Mouse (Mus musculus): ENCODE measurements at regions not wholly inside any gene's neighbourhood (a gene's known extent, or its start where the extent isn't known, plus 50 kb on each side); places are given as distances from the start of the nearest gene placed in this dataset.
A peak's percentile ranks its signal among the peaks of the same experiment; 100 is the strongest.
"Not testable (repeated sequence)": the region's sequence is repeated elsewhere in the genome, so short reads cannot be mapped to it uniquely, and the experiment has no call there.

- H3K9me3 ChIP-seq (ENCODE audit: control insufficient read depth, low read length), result no peaks in the 10 kb centered on the region
- no peak overlapping the region for H3K9ac ChIP-seq (ENCODE audit: low read length)
- no peaks in the 10 kb centered on the region for H3K36me3 ChIP-seq (ENCODE audit: control insufficient read depth, insufficient read depth, low read length)
- DNase-seq (ENCODE audit: low spot score), result peak; percentile 91
- TF ChIP-seq CTCF (IDR thresholded peaks at IDR 0.05; ENCODE audit: low read depth) (peak; percentile 71), EP300 (optimal IDR thresholded peaks at IDR 0.05) (peak; percentile 49)
- H3K4me3 ChIP-seq (ENCODE audit: low read depth, low read length), result no peak overlapping the region
- H3K4me1 ChIP-seq (replicated peaks; ENCODE audit: control insufficient read depth, insufficient read depth), result no peaks in the 10 kb centered on the region
- peak overlapping the region; percentile 63 for H3K27ac ChIP-seq (replicated peaks)
- H3K4me2 ChIP-seq (replicated peaks; ENCODE audit: low read depth), result peak overlapping the region; percentile 35
- WGBS, result 16% methylated on average over 12 of the region's 12 CpGs
- H3K27me3 ChIP-seq (ENCODE audit: control insufficient read depth, insufficient read depth, low read length), result no peaks in the 10 kb centered on the region
- peak; percentile 100 for ATAC-seq (ENCODE audit: low FRiP score, low TSS enrichment)
These were observed 162.4 kb upstream of the Akr1e1 start for GRCm38 (mm10) chr13:4771120-4772075.

GRCm38 (mm10) chr13:4759965-4760364, 151.0 kb upstream of the Akr1e1 start:
- no peaks in the 10 kb centered on the region for H3K36me3 ChIP-seq (ENCODE audit: control insufficient read depth, insufficient read depth, low read length)
- 63% methylated on average over 3 of the region's 3 CpGs for WGBS
- H3K4me2 ChIP-seq (replicated peaks; ENCODE audit: low read depth), result no peak overlapping the region
- no peaks in the 10 kb centered on the region for H3K4me1 ChIP-seq (replicated peaks; ENCODE audit: control insufficient read depth, insufficient read depth)
- H3K9me3 ChIP-seq (ENCODE audit: control insufficient read depth, low read length), result no peaks in the 10 kb centered on the region
- no peak overlapping the region for H3K9ac ChIP-seq (ENCODE audit: low read length)
- DNase-seq (ENCODE audit: low spot score), result no peak
- no peaks in the 10 kb centered on the region for H3K27me3 ChIP-seq (ENCODE audit: control insufficient read depth, insufficient read depth, low read length)
- ATAC-seq (ENCODE audit: low FRiP score, low TSS enrichment), result no peak
- no peak for TF ChIP-seq EP300 (optimal IDR thresholded peaks at IDR 0.05)
- TF ChIP-seq CTCF (IDR thresholded peaks at IDR 0.05; ENCODE audit: low read depth), result no peak
- H3K4me3 ChIP-seq (ENCODE audit: low read depth, low read length), result no peak overlapping the region
- H3K27ac ChIP-seq (replicated peaks), result no peak overlapping the region

GRCm38 (mm10) chr13:4756529-4756928, 147.6 kb upstream of the Akr1e1 start:
- no peaks in the 10 kb centered on the region for H3K4me1 ChIP-seq (replicated peaks; ENCODE audit: control insufficient read depth, insufficient read depth)
- H3K36me3 ChIP-seq (ENCODE audit: control insufficient read depth, insufficient read depth, low read length), result no peaks in the 10 kb centered on the region
- no peaks in the 10 kb centered on the region for H3K9me3 ChIP-seq (ENCODE audit: control insufficient read depth, low read length)
- no peaks in the 10 kb centered on the region for H3K27me3 ChIP-seq (ENCODE audit: control insufficient read depth, insufficient read depth, low read length)
- ATAC-seq (ENCODE audit: low FRiP score, low TSS enrichment), result no peak
- H3K27ac ChIP-seq (replicated peaks), result no peak overlapping the region
- H3K4me3 ChIP-seq (ENCODE audit: low read depth, low read length), result no peak overlapping the region
- no peak overlapping the region for H3K4me2 ChIP-seq (replicated peaks; ENCODE audit: low read depth)
- TF ChIP-seq EP300 (optimal IDR thresholded peaks at IDR 0.05), result no peak
- no peak for TF ChIP-seq CTCF (IDR thresholded peaks at IDR 0.05; ENCODE audit: low read depth)
- H3K9ac ChIP-seq (ENCODE audit: low read length), result no peak overlapping the region
- no peak for DNase-seq (ENCODE audit: low spot score)

GRCm38 (mm10) chr13:4742930-4743329, 134.0 kb upstream of the Akr1e1 start:
- WGBS, result 50% methylated on average over 2 of the region's 2 CpGs
- no peak for TF ChIP-seq CTCF (IDR thresholded peaks at IDR 0.05; ENCODE audit: low read depth)
- no peak for TF ChIP-seq EP300 (optimal IDR thresholded peaks at IDR 0.05)
- Histone ChIP-seq H3K36me3 (ENCODE audit: control insufficient read depth, insufficient read depth, low read length) (no peaks in the 10 kb centered on the region), H3K27ac (replicated peaks) (no peak overlapping the region), H3K27me3 (ENCODE audit: control insufficient read depth, insufficient read depth, low read length) (no peaks in the 10 kb centered on the region), H3K4me2 (replicated peaks; ENCODE audit: low read depth) (no peak overlapping the region), H3K4me1 (replicated peaks; ENCODE audit: control insufficient read depth, insufficient read depth) (no peaks in the 10 kb centered on the region), H3K9ac (ENCODE audit: low read length) (no peak overlapping the region), H3K9me3 (ENCODE audit: control insufficient read depth, low read length) (no peaks in the 10 kb centered on the region), H3K4me3 (ENCODE audit: low read depth, low read length) (no peak overlapping the region)
- DNase-seq (ENCODE audit: low spot score) (no peak), ATAC-seq (ENCODE audit: low FRiP score, low TSS enrichment) (no peak)

GRCm38 (mm10) chr13:4716299-4716698, 107.3 kb upstream of the Akr1e1 start:
- not testable (repeated sequence) for DNase-seq (ENCODE audit: low spot score); H3K9ac ChIP-seq (ENCODE audit: low read length); H3K4me3 ChIP-seq (ENCODE audit: low read depth, low read length); H3K36me3 ChIP-seq (ENCODE audit: control insufficient read depth, insufficient read depth, low read length); ATAC-seq (ENCODE audit: low FRiP score, low TSS enrichment); H3K9me3 ChIP-seq (ENCODE audit: control insufficient read depth, low read length); H3K4me1 ChIP-seq (replicated peaks; ENCODE audit: control insufficient read depth, insufficient read depth); H3K4me2 ChIP-seq (replicated peaks; ENCODE audit: low read depth); H3K27ac ChIP-seq (replicated peaks); H3K27me3 ChIP-seq (ENCODE audit: control insufficient read depth, insufficient read depth, low read length)
- WGBS, result 72% methylated on average over 2 of the region's 2 CpGs

- no peaks in the 10 kb centered on the region for H3K27me3 ChIP-seq (ENCODE audit: control insufficient read depth, insufficient read depth, low read length)
- peak; percentile 40; the same call in 1 of the 2 replicates for ATAC-seq (ENCODE audit: low FRiP score, low TSS enrichment)
- 56% methylated on average over 1 of the region's 1 CpGs for WGBS
These were observed 105.8 kb upstream of the Akr1e1 start for GRCm38 (mm10) chr13:4714724-4715123.

More at GRCm38 (mm10) chr13:4714724-4715123, 105.8 kb upstream of the Akr1e1 start:
- H3K9ac ChIP-seq (ENCODE audit: low read length), result no peak overlapping the region
- H3K4me2 ChIP-seq (replicated peaks; ENCODE audit: low read depth), result no peak overlapping the region
- no peaks in the 10 kb centered on the region for H3K4me1 ChIP-seq (replicated peaks; ENCODE audit: control insufficient read depth, insufficient read depth)
- no peak overlapping the region for H3K4me3 ChIP-seq (ENCODE audit: low read depth, low read length)
- DNase-seq (ENCODE audit: low spot score), result no peak
- no peak for TF ChIP-seq EP300 (optimal IDR thresholded peaks at IDR 0.05)
- TF ChIP-seq CTCF (IDR thresholded peaks at IDR 0.05; ENCODE audit: low read depth), result no peak
- H3K36me3 ChIP-seq (ENCODE audit: control insufficient read depth, insufficient read depth, low read length), result no peaks in the 10 kb centered on the region
- H3K9me3 ChIP-seq (ENCODE audit: control insufficient read depth, low read length), result no peaks in the 10 kb centered on the region
- no peak overlapping the region for H3K27ac ChIP-seq (replicated peaks)

Measured in stomach, postnatal 0 days (tissue).